Mouse (Mus musculus): ENCODE data around the gene Wdr5b.

DNA sequence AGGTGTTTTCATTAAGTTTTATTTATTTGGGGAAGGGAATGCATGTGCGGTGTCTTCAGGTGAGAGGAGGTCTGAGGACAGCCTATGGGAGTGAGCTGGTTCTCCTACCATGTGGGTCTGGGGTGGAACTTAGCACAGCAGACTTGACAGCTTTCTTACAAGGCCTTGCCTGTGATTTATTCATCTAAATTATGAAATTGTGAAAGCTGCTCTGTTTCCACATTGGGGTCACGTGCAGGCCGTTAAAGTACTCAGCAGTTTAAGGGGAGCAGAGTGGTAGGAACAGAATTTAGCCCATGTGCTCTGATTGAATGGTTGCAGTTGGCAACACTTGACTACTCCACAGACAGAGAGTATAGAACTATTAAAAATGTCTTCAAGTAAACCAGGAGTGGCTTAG is 38.9 kb downstream of the Wdr5b start:
- TF ChIP-seq ZC3H11A (IDR thresholded peaks at IDR 0.05; ENCODE audit: borderline replicate concordance, low read depth, low read length), result no peak
- TF ChIP-seq HCFC1 (IDR thresholded peaks at IDR 0.05; ENCODE audit: borderline replicate concordance, insufficient read depth, low read length), result no peak
- TF ChIP-seq CHD2 (IDR thresholded peaks at IDR 0.05; ENCODE audit: low read depth, low read length), result no peak
- no peak for TF ChIP-seq MAFK (IDR thresholded peaks at IDR 0.05; ENCODE audit: insufficient read depth, low read depth, low read length)

Data from ES-E14 (cell line).